Mouse (Mus musculus) gastrocnemius, postnatal 36 days (tissue): ENCODE data around the gene Cyp4f15. TPM values are rescaled to one million over a fixed set of nuclear protein-coding genes. Genes with fewer than 3 reads are reported as not detected.

Experiments
- total RNA-seq, 2 experiments: library from RNA; stranded (reverse); gene quantifications; 2 replicates each; pipeline ENCODE4 v1.2.3; 2021

Gene Cyp4f15
- total RNA-seq, 2 experiments from 2014 or later = not detected

Other genes with a start within 250 kb of the Cyp4f15 start
- 1 to 10 TPM in 1 of 2 experiments, under 1 TPM in 1; 0.72 to 1.5 TPM for gene Cyp4f39, start 232.9 kb upstream of the Cyp4f15 start, total RNA-seq
- 1 to 10 TPM; 1.5 to 3.0 TPM for gene Cyp4f17, start 179.6 kb upstream of the Cyp4f15 start, total RNA-seq
- 1 to 10 TPM in 1 of 2 experiments, under 1 TPM in 1; 0.96 to 1.6 TPM for gene Cyp4f16, start 149.1 kb upstream of the Cyp4f15 start, total RNA-seq
- not detected for gene Cyp4f37, start 64.3 kb upstream of the Cyp4f15 start, total RNA-seq
- not detected for gene Cyp4f40, start 26.7 kb upstream of the Cyp4f15 start, total RNA-seq
- 10 to 100 TPM; 16.9 to 21.8 TPM for gene Zfp871, start 102.7 kb downstream of the Cyp4f15 start, total RNA-seq
- under 1 TPM; 0.08 to 0.10 TPM for gene Zfp811, start 124.3 kb downstream of the Cyp4f15 start, total RNA-seq
- gene Zfp799, start 144.6 kb downstream of the Cyp4f15 start, total RNA-seq = 1 to 10 TPM; 5.5 to 5.8 TPM
- gene Zfp870, start 206.0 kb downstream of the Cyp4f15 start, total RNA-seq = 1 to 10 TPM; 3.8 to 6.8 TPM
- gene Cyp4f14, start 231.7 kb downstream of the Cyp4f15 start, total RNA-seq = under 1 TPM in 1 of 2 experiments, not detected in 1; 0.27 TPM